In the genomic region with DNA sequence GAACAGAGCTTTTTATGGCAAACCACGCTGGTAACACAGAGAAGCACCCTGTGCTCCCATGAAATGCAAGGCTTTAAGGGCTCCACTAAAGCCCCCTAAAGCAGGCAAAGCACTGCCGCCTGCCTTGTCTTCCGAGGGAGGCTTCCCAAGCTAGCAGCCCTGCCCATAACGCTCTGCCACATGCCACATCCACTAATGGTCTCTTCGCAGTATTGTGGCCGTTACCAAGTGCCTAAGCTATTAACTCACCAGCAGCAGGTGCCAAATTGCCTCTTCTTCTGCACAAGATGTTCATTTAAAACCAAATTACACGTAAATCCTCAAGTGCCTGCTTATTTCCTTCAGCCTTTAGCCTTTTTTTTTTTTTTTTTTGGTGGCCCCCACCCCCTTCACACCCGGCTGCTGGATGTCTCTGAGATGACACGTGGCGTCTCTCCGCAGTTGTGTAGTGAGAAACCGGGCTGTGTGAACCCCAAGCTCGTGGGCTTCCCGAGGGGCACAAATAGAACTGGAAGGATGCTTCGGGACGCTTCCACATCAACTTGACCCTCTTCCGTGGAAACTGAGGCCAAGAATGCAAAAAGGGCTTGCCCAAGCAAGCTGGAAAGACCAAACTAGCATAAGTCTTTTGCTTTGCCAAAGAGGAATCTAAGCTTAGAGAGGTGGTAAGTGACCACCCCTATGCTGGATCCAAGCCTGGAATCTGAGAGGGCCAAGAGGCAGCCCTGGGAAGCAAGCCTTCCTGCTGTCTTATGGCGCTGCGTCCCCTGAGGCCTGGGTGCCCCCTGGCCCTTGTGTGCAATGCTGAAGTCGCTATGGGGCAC, we compare ENCODE assay signal across 7 mouse cellular contexts.
DNase-seq lines count a peak whose midpoint lies in the region; ATAC-seq lines count a peak whose summit lies in the region.

No protein-coding gene starts in this region.

- H3K27me3 ChIP-seq in limb, embryonic 10.5 days (ENCODE audit: low read depth, poor library complexity, severe bottlenecking): 0 out of 2 replicates have a peak, but pooled peaks cover 3% of the 10 kb centered on the region
- H3K27me3 ChIP-seq in neural tube, embryonic 13.5 days: no peaks in the 10 kb centered on the region

- peak; percentile 57 for ATAC-seq in neural tube, embryonic 13.5 days (ENCODE audit: low read depth)

- H3K4me1 ChIP-seq in limb, embryonic 10.5 days: peaks cover 28% of the 10 kb centered on the region
- peaks cover 29% of the 10 kb centered on the region for H3K4me1 ChIP-seq in neural tube, embryonic 13.5 days (replicated peaks)

- peak overlapping the region; percentile 71 for H3K9ac ChIP-seq in neural tube, embryonic 13.5 days

- peak; percentile 13 for DNase-seq in right cerebral cortex, postnatal 4 days
- DNase-seq in right cerebral cortex, adult 2 months (ENCODE audit: low spot score in 2 of 2): no peak
- DNase-seq in fibroblast of lung, adult 2 months (ENCODE audit: low read depth): peak; percentile 61
- no peak for DNase-seq in limb, embryonic 10.5 days (ENCODE audit: low spot score)
- DNase-seq in testis, postnatal 14 days (ENCODE audit: low spot score): no peak
- no peak for DNase-seq in spleen, postnatal 4 days (ENCODE audit: low spot score in 2 of 2)

- no peaks in the 10 kb centered on the region for H3K9me3 ChIP-seq in limb, embryonic 10.5 days (replicated peaks)
- H3K9me3 ChIP-seq in neural tube, embryonic 13.5 days: no peaks in the 10 kb centered on the region

- H3K4me2 ChIP-seq in neural tube, embryonic 13.5 days: peak overlapping the region; percentile 72

- no peaks in the 10 kb centered on the region for H3K36me3 ChIP-seq in limb, embryonic 10.5 days
- no peaks in the 10 kb centered on the region for H3K36me3 ChIP-seq in neural tube, embryonic 13.5 days

- peak overlapping the region; percentile 54 for H3K4me3 ChIP-seq in limb, embryonic 10.5 days
- H3K4me3 ChIP-seq in neural tube, embryonic 13.5 days: peak overlapping the region; percentile 49

- peak overlapping the region; percentile 90 for H3K27ac ChIP-seq in limb, embryonic 10.5 days
- peak overlapping the region; percentile 77 for H3K27ac ChIP-seq in neural tube, embryonic 13.5 days (replicated peaks)

- WGBS in limb, embryonic 10.5 days: 51% methylated on average over 20 of the region's 20 CpGs
- WGBS in neural tube, embryonic 13.5 days: 26% methylated on average over 20 of the region's 20 CpGs

Comparison
In these comparisons a context has a peak if more than half of its experiments do, and no peak if none do; other contexts are left out.
1. DNase-seq: peak in right cerebral cortex, postnatal 4 days (single experiment) and fibroblast of lung, adult 2 months (single experiment); none in right cerebral cortex, adult 2 months (0 of 2), limb, embryonic 10.5 days (single experiment), testis, postnatal 14 days (single experiment) and spleen, postnatal 4 days (0 of 2).